Mouse (Mus musculus) liver, embryonic 14.5 days (tissue): ENCODE results near the gene Ublcp1. TPM values are rescaled to one million over a fixed set of nuclear protein-coding genes. Genes with fewer than 3 reads are reported as not detected.

ENCODE experiments used
- ATAC-seq: fragments of 200-750 bp; cut with Nextera tagmentation; 2 replicates; pipeline ENCODE4 v1.8.0; 2017; ENCODE audit warnings: moderate number of reproducible peaks, mild to moderate bottlenecking, moderate library complexity; ENCODE audit not compliant: insufficient read depth
- DNase-seq, 3 experiments: peaks; one replicate each; pipeline ENCODE4 v3.0.0-alpha.2; 2012 to 2013; ENCODE audit warnings: low read depth in 3 of 3, low spot score in 3 of 3
- H3K27ac ChIP-seq: fragments of 300-500 bp; sonication (generic); 2 replicates; pipeline ENCODE4 v1.5.1; 2014; ENCODE audit warnings: moderate library complexity, mild to moderate bottlenecking, control low read depth, inconsistent platforms
- H3K27me3 ChIP-seq: fragments of 300-500 bp; sonication (generic); 2 replicates; pipeline ENCODE4 v1.6.1; 2014; ENCODE audit warnings: mild to moderate bottlenecking, low read length, moderate library complexity; ENCODE audit not compliant: control insufficient read depth, insufficient read depth
- H3K36me3 ChIP-seq: fragments of 300-500 bp; sonication (generic); replicated peaks from 2 replicates; pipeline ENCODE4 v1.6.1; 2014; ENCODE audit warnings: low read depth; ENCODE audit not compliant: control insufficient read depth, insufficient read depth
- H3K4me1 ChIP-seq, 2 experiments: fragments of 200-500 bp in 1 of 2; fragments of 300-500 bp in 1 of 2; sonication (generic) in 1 of 2; replicated peaks; 2 replicates each; pipeline ENCODE4 v1.6.1; 2012 to 2014; ENCODE audit warnings: antibody characterized with exemption in 1 of 2, inconsistent platforms in 1 of 2, low read length in 1 of 2; ENCODE audit not compliant: control insufficient read depth in 2 of 2, insufficient read depth in 2 of 2
- H3K4me2 ChIP-seq: fragments of 300-500 bp; sonication (generic); 2 replicates; pipeline ENCODE4 v1.6.1; 2014; ENCODE audit warnings: low read depth, mild to moderate bottlenecking, control low read depth, moderate library complexity
- H3K4me3 ChIP-seq, 2 experiments: fragments of 200-500 bp in 1 of 2; fragments of 300-500 bp in 1 of 2; sonication (generic) in 1 of 2; 2 replicates each; pipeline ENCODE4 v1.5.1; 2012 to 2014; ENCODE audit warnings: low read depth in 2 of 2, low read length in 2 of 2, mild to moderate bottlenecking in 2 of 2, control low read depth in 1 of 2, inconsistent platforms in 1 of 2, moderate library complexity in 1 of 2; ENCODE audit not compliant: insufficient read depth in 1 of 2
- H3K9ac ChIP-seq: fragments of 300-500 bp; sonication (generic); replicated peaks from 2 replicates; pipeline ENCODE4 v1.6.1; 2014; ENCODE audit warnings: mild to moderate bottlenecking, control low read depth, moderate library complexity
- H3K9me3 ChIP-seq: fragments of 300-500 bp; sonication (generic); 2 replicates; pipeline ENCODE4 v1.6.1; 2016; ENCODE audit warnings: low read length, mixed read lengths; ENCODE audit not compliant: control insufficient read depth
- CTCF ChIP-seq: IDR thresholded peaks from 2 replicates; pipeline ENCODE4 v1.5.1; 2016; ENCODE audit warnings: antibody characterized with exemption, low read depth, control low read depth
- EP300 ChIP-seq: IDR thresholded peaks from 2 replicates; pipeline ENCODE4 v1.6.1; 2016; ENCODE audit warnings: antibody characterized with exemption, low read depth
- WGBS: fragments of 180-500 bp; shearing (Covaris S2); extraction: QIAGEN DNeasy Blood & Tissue Kit; methylation state at CpG from one replicate; pipeline ENCODE4 v1.1.7; 2014; ENCODE audit not compliant: insufficient replicate concordance; 5-methylcytosine and 5-hydroxymethylcytosine counted together
- polyA plus RNA-seq, 2 experiments: library from polyadenylated mRNA; depleted of rRNA in 1 of 2; stranded (reverse) in 1 of 2; unstranded in 1 of 2; fragments of >200 nt; fragmentation: Nextera tagmentation in 1 of 2; extraction: Ambion mirVana in 1 of 2; gene quantifications; 2 replicates each; pipeline versions ENCODE4 v1.2.1 to v1.2.3; 2012 to 2014

Gene Ublcp1
- polyA plus RNA-seq, 2 experiments, result 30.4 to 46.6 TPM

DNA sequence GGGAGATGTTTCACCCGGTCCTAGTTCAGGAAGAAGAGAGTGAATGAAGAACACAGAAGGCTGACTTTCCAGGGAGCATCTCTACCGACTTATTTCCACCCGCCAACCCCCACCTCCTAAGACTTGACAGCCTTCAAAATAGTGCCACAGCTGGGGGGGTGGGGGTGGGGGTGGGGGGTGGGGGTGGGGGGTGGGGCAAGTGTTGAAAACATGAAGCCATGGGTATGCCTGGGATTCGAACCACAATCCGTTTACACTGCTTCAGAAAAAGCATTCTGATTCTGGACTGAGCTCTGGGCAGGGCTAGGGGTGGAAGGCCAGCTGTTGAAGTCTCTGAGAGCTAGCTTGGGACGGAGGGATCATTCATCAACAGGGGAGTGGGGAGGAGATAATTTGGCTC, 47.0 kb downstream of the Ublcp1 start:
- DNase-seq, result no peak
- WGBS, result 32% methylated on average over 6 of the region's 6 CpGs

GRCm38 (mm10) chr11:44422337-44423111, 47.8 kb downstream of the Ublcp1 start:
- Histone ChIP-seq H3K4me3 (no peak overlapping the region), H3K4me1 (no peaks in the 10 kb centered on the region), H3K27ac (no peak overlapping the region), H3K36me3 (no peaks in the 10 kb centered on the region), H3K9ac (no peak overlapping the region), H3K27me3 (no peaks in the 10 kb centered on the region), H3K9me3 (no peaks in the 10 kb centered on the region), H3K4me2 (no peak overlapping the region)
- 48% methylated on average over 10 of the region's 10 CpGs for WGBS
- DNase-seq (no peak), ATAC-seq (no peak)
- TF ChIP-seq EP300 (no peak), CTCF (no peak)

More for the DNA sequence above, 47.0 kb downstream of the Ublcp1 start:
- no peak for TF ChIP-seq CTCF
- no peak for TF ChIP-seq EP300
- Histone ChIP-seq H3K4me3 (no peak overlapping the region), H3K4me2 (no peak overlapping the region), H3K4me1 (no peaks in the 10 kb centered on the region), H3K9ac (no peak overlapping the region), H3K27ac (no peak overlapping the region), H3K9me3 (no peaks in the 10 kb centered on the region), H3K27me3 (no peaks in the 10 kb centered on the region), H3K36me3 (no peaks in the 10 kb centered on the region)
- no peak for ATAC-seq

GRCm38 (mm10) chr11:44417403-44417802, 52.9 kb downstream of the Ublcp1 start:
- Histone ChIP-seq H3K27me3 (no peaks in the 10 kb centered on the region), H3K4me3 (no peak overlapping the region), H3K9me3 (no peaks in the 10 kb centered on the region), H3K9ac (no peak overlapping the region), H3K27ac (no peak overlapping the region), H3K4me1 (no peaks in the 10 kb centered on the region), H3K4me2 (no peak overlapping the region), H3K36me3 (no peaks in the 10 kb centered on the region)
- ATAC-seq (no peak), DNase-seq (no peak)
- no peak for TF ChIP-seq CTCF
- no peak for TF ChIP-seq EP300
- 48% methylated on average over 1 of the region's 1 CpGs for WGBS

- no peak overlapping the region for H3K9ac ChIP-seq
- ATAC-seq, result peak; percentile 26; the same call in 1 of the 2 replicates
- WGBS, result 69% methylated on average over 3 of the region's 3 CpGs
- no peak for DNase-seq
- H3K4me2 ChIP-seq, result no peak overlapping the region
- H3K4me3 ChIP-seq, result no peak overlapping the region
- H3K36me3 ChIP-seq, result no peaks in the 10 kb centered on the region
- H3K9me3 ChIP-seq, result no peaks in the 10 kb centered on the region
- H3K4me1 ChIP-seq, result no peaks in the 10 kb centered on the region
- TF ChIP-seq EP300, result no peak
- no peak for TF ChIP-seq CTCF
- no peaks in the 10 kb centered on the region for H3K27me3 ChIP-seq
- no peak overlapping the region for H3K27ac ChIP-seq
Measured at GRCm38 (mm10) chr11:44414605-44415004, 55.7 kb downstream of the Ublcp1 start.

DNA sequence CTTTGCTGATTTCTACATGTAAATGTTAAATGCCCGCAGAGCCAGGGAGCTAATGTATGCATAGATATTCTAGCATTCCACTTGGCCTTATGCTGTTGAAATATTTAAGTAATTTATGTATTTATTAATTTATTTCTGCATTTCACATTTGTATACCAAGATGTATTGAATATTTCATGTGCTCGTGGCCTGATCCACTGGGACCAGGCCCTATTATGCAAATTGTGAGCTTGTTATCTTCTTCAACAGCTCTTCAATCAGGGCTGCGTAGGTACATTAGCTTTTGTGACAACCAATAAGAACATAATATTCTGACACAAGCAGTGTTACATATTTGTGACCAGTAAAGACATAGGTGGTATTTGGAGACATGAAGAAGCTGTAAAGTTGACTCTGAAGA, 56.9 kb downstream of the Ublcp1 start:
- no peak for TF ChIP-seq CTCF
- TF ChIP-seq EP300, result no peak
- DNase-seq (no peak), ATAC-seq (no peak)
- H3K27me3 ChIP-seq, result no peaks in the 10 kb centered on the region
- H3K36me3 ChIP-seq, result no peaks in the 10 kb centered on the region
- no peak overlapping the region for H3K4me2 ChIP-seq
- WGBS, result 61% methylated on average over 3 of the region's 3 CpGs
- H3K9ac ChIP-seq, result no peak overlapping the region
- H3K4me1 ChIP-seq, result no peaks in the 10 kb centered on the region
- no peaks in the 10 kb centered on the region for H3K9me3 ChIP-seq
- H3K4me3 ChIP-seq, result no peak overlapping the region
- H3K27ac ChIP-seq, result no peak overlapping the region
